Mouse (Mus musculus): ENCODE data around the gene Olfr373. TPM values are rescaled to one million over a fixed set of nuclear protein-coding genes. Genes with fewer than 3 reads are reported as not detected.

The Olfr373 gene
- polyA plus RNA-seq, 2 experiments: not detected

- H3K27me3 ChIP-seq (ENCODE audit: control insufficient read depth, insufficient read depth, low read length): no peaks in the 10 kb centered on the region
- no peak overlapping the region for H3K27ac ChIP-seq (replicated peaks; ENCODE audit: low read depth, low read length)
- DNase-seq (ENCODE audit: low spot score) (no peak), ATAC-seq (ENCODE audit: low FRiP score, low read depth) (no peak)
- TF ChIP-seq POLR2A (IDR thresholded peaks at IDR 0.05; ENCODE audit: borderline replicate concordance, extremely low read depth, insufficient read depth, insufficient read length): no peak
- no peaks in the 10 kb centered on the region for H3K9me3 ChIP-seq (ENCODE audit: control insufficient read depth, low read length)
- no peak overlapping the region for H3K4me3 ChIP-seq (replicated peaks; ENCODE audit: low read length)
- WGBS: 90% methylated on average over 2 of the region's 2 CpGs
- H3K9ac ChIP-seq (ENCODE audit: low read depth, low read length, severe bottlenecking): no peak overlapping the region
- no peak overlapping the region for H3K4me2 ChIP-seq (replicated peaks; ENCODE audit: low read depth, low read length, severe bottlenecking)
- peaks cover 95% of the 10 kb centered on the region for H3K36me3 ChIP-seq (ENCODE audit: control insufficient read depth, insufficient read depth, low read length)
- H3K4me1 ChIP-seq (ENCODE audit: control insufficient read depth, insufficient read depth, low read length): no peaks in the 10 kb centered on the region
These were observed 64.3 kb downstream of the Olfr373 start for GRCm38 (mm10) chr8:72147266-72147665.

DNA sequence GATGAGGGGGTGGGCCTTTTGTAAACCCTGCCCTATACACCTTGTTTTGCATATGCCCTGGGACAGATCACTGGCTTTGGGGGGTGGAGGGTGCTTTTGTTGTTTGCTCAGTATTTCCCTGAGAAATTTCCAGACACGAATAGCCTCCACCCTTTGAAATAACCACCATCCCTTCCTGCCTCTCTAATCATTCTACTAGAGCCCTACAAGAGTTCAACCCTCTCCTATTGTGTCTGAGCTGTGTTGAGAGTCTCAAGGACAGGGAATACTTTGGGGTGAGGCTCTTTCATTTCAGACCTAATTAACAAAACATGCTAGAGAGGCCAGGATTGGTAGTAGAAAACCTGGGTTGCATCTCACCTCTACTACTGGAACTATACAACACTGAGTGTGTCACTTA lies 66.1 kb downstream of the Olfr373 start:
- no peaks in the 10 kb centered on the region for H3K9me3 ChIP-seq (ENCODE audit: control insufficient read depth, low read length)
- no peak for TF ChIP-seq POLR2A (IDR thresholded peaks at IDR 0.05; ENCODE audit: borderline replicate concordance, extremely low read depth, insufficient read depth, insufficient read length)
- H3K4me3 ChIP-seq (replicated peaks; ENCODE audit: low read length): no peak overlapping the region
- H3K36me3 ChIP-seq (ENCODE audit: control insufficient read depth, insufficient read depth, low read length): peaks cover 84% of the 10 kb centered on the region
- no peak for DNase-seq (ENCODE audit: low spot score)
- no peak overlapping the region for H3K9ac ChIP-seq (ENCODE audit: low read depth, low read length, severe bottlenecking)
- H3K4me2 ChIP-seq (replicated peaks; ENCODE audit: low read depth, low read length, severe bottlenecking): no peak overlapping the region
- no peak for ATAC-seq (ENCODE audit: low FRiP score, low read depth)
- no peaks in the 10 kb centered on the region for H3K27me3 ChIP-seq (ENCODE audit: control insufficient read depth, insufficient read depth, low read length)
- no peaks in the 10 kb centered on the region for H3K4me1 ChIP-seq (ENCODE audit: control insufficient read depth, insufficient read depth, low read length)
- 81% methylated on average over 1 of the region's 1 CpGs for WGBS
- no peak overlapping the region for H3K27ac ChIP-seq (replicated peaks; ENCODE audit: low read depth, low read length)

- Histone ChIP-seq H3K27ac (replicated peaks; ENCODE audit: low read depth, low read length) (no peak overlapping the region), H3K9ac (ENCODE audit: low read depth, low read length, severe bottlenecking) (no peak overlapping the region), H3K9me3 (ENCODE audit: control insufficient read depth, low read length) (no peaks in the 10 kb centered on the region), H3K4me3 (replicated peaks; ENCODE audit: low read length) (no peak overlapping the region), H3K27me3 (ENCODE audit: control insufficient read depth, insufficient read depth, low read length) (no peaks in the 10 kb centered on the region), H3K4me1 (ENCODE audit: control insufficient read depth, insufficient read depth, low read length) (no peaks in the 10 kb centered on the region), H3K36me3 (ENCODE audit: control insufficient read depth, insufficient read depth, low read length) (peaks cover 59% of the 10 kb centered on the region), H3K4me2 (replicated peaks; ENCODE audit: low read depth, low read length, severe bottlenecking) (no peak overlapping the region)
- TF ChIP-seq POLR2A (IDR thresholded peaks at IDR 0.05; ENCODE audit: borderline replicate concordance, extremely low read depth, insufficient read depth, insufficient read length): no peak
- no peak for DNase-seq (ENCODE audit: low spot score)
- ATAC-seq (ENCODE audit: low FRiP score, low read depth): no peak
- WGBS: 81% methylated on average over 3 of the region's 3 CpGs
These were observed 68.6 kb downstream of the Olfr373 start for GRCm38 (mm10) chr8:72151418-72152078.

Other genes with a start within 250 kb of the Olfr373 start
- gene Zfp709, start 201.2 kb upstream of the Olfr373 start, polyA plus RNA-seq (2012; rRNA removed): 1.9 and 2.3 TPM in 2 replicates
- gene Zfp709, start 201.2 kb upstream of the Olfr373 start, polyA plus RNA-seq (2014; fragmentation: Nextera tagmentation; extraction: Ambion mirVana): 7.9 and 9.0 TPM in 2 replicates
- 3.4 and 5.5 TPM in 2 replicates for gene Zfp882, start 174.6 kb upstream of the Olfr373 start, polyA plus RNA-seq (2012; rRNA removed)
- gene Zfp882, start 174.6 kb upstream of the Olfr373 start, polyA plus RNA-seq (2014; fragmentation: Nextera tagmentation; extraction: Ambion mirVana): 5.7 TPM in 2 replicates
- gene Zfp617, start 174.5 kb upstream of the Olfr373 start, polyA plus RNA-seq (2012; rRNA removed): 11.2 and 14.9 TPM in 2 replicates
- 19.7 and 21.2 TPM in 2 replicates for gene Zfp617, start 174.5 kb upstream of the Olfr373 start, polyA plus RNA-seq (2014; fragmentation: Nextera tagmentation; extraction: Ambion mirVana)
- gene Zfp961, start 132.1 kb upstream of the Olfr373 start, polyA plus RNA-seq (2012; rRNA removed): 15.2 and 18.9 TPM in 2 replicates
- 15.5 and 19.3 TPM in 2 replicates for gene Zfp961, start 132.1 kb upstream of the Olfr373 start, polyA plus RNA-seq (2014; fragmentation: Nextera tagmentation; extraction: Ambion mirVana)
- gene Cyp4f18, start 73.6 kb upstream of the Olfr373 start, polyA plus RNA-seq (2012; rRNA removed): 0.65 and 0.93 TPM in 2 replicates
- 0.88 and 2.6 TPM in 2 replicates for gene Cyp4f18, start 73.6 kb upstream of the Olfr373 start, polyA plus RNA-seq (2014; fragmentation: Nextera tagmentation; extraction: Ambion mirVana)
- gene Olfr372, start 42.0 kb upstream of the Olfr373 start, polyA plus RNA-seq (2012; rRNA removed): not detected in 2 replicates
- not detected in 2 replicates for gene Olfr372, start 42.0 kb upstream of the Olfr373 start, polyA plus RNA-seq (2014; fragmentation: Nextera tagmentation; extraction: Ambion mirVana)
- not detected in 2 replicates for gene Olfr374, start 23.9 kb downstream of the Olfr373 start, polyA plus RNA-seq (2012; rRNA removed)
- gene Olfr374, start 23.9 kb downstream of the Olfr373 start, polyA plus RNA-seq (2014; fragmentation: Nextera tagmentation; extraction: Ambion mirVana): 0.14 and 0.23 TPM in 2 replicates
- 311 and 395 TPM in 2 replicates for gene Tpm4, start 51.8 kb downstream of the Olfr373 start, polyA plus RNA-seq (2012; rRNA removed)
- gene Tpm4, start 51.8 kb downstream of the Olfr373 start, polyA plus RNA-seq (2014; fragmentation: Nextera tagmentation; extraction: Ambion mirVana): 579 and 584 TPM in 2 replicates
- 85.2 and 142 TPM in 2 replicates for gene Rab8a, start 78.0 kb downstream of the Olfr373 start, polyA plus RNA-seq (2012; rRNA removed)
- gene Rab8a, start 78.0 kb downstream of the Olfr373 start, polyA plus RNA-seq (2014; fragmentation: Nextera tagmentation; extraction: Ambion mirVana): 84.4 and 89.0 TPM in 2 replicates
- 0.28 and 0.37 TPM in 2 replicates for gene Hsh2d, start 106.5 kb downstream of the Olfr373 start, polyA plus RNA-seq (2012; rRNA removed)
- 0.10 and 0.11 TPM in 2 replicates for gene Hsh2d, start 106.5 kb downstream of the Olfr373 start, polyA plus RNA-seq (2014; fragmentation: Nextera tagmentation; extraction: Ambion mirVana)
- not detected in 2 replicates for gene Cib3, start 129.7 kb downstream of the Olfr373 start, polyA plus RNA-seq (2012; rRNA removed)
- gene Cib3, start 129.7 kb downstream of the Olfr373 start, polyA plus RNA-seq (2014; fragmentation: Nextera tagmentation; extraction: Ambion mirVana): not detected in 2 replicates
- not detected in 2 replicates for gene Gm11034, start 130.5 kb downstream of the Olfr373 start, polyA plus RNA-seq (2012; rRNA removed)
- not detected in 2 replicates for gene Gm11034, start 130.5 kb downstream of the Olfr373 start, polyA plus RNA-seq (2014; fragmentation: Nextera tagmentation; extraction: Ambion mirVana)
- gene Fam32a, start 136.6 kb downstream of the Olfr373 start, polyA plus RNA-seq (2012; rRNA removed): 52.9 and 56.4 TPM in 2 replicates
- 57.4 and 58.9 TPM in 2 replicates for gene Fam32a, start 136.6 kb downstream of the Olfr373 start, polyA plus RNA-seq (2014; fragmentation: Nextera tagmentation; extraction: Ambion mirVana)
- gene Ap1m1, start 156.8 kb downstream of the Olfr373 start, polyA plus RNA-seq (2012; rRNA removed): 111 and 127 TPM in 2 replicates
- gene Ap1m1, start 156.8 kb downstream of the Olfr373 start, polyA plus RNA-seq (2014; fragmentation: Nextera tagmentation; extraction: Ambion mirVana): 98.8 and 99.2 TPM in 2 replicates
- gene Gm10282, start 222.1 kb downstream of the Olfr373 start, polyA plus RNA-seq (2012; rRNA removed): 9.8 and 30.0 TPM in 2 replicates
- 26.2 and 28.3 TPM in 2 replicates for gene Gm10282, start 222.1 kb downstream of the Olfr373 start, polyA plus RNA-seq (2014; fragmentation: Nextera tagmentation; extraction: Ambion mirVana)
- 36.7 and 50.7 TPM in 2 replicates for gene Klf2, start 235.9 kb downstream of the Olfr373 start, polyA plus RNA-seq (2012; rRNA removed)
- 20.1 and 21.6 TPM in 2 replicates for gene Klf2, start 235.9 kb downstream of the Olfr373 start, polyA plus RNA-seq (2014; fragmentation: Nextera tagmentation; extraction: Ambion mirVana)

Measured in limb, embryonic 14.5 days (tissue).